In the genomic region with DNA sequence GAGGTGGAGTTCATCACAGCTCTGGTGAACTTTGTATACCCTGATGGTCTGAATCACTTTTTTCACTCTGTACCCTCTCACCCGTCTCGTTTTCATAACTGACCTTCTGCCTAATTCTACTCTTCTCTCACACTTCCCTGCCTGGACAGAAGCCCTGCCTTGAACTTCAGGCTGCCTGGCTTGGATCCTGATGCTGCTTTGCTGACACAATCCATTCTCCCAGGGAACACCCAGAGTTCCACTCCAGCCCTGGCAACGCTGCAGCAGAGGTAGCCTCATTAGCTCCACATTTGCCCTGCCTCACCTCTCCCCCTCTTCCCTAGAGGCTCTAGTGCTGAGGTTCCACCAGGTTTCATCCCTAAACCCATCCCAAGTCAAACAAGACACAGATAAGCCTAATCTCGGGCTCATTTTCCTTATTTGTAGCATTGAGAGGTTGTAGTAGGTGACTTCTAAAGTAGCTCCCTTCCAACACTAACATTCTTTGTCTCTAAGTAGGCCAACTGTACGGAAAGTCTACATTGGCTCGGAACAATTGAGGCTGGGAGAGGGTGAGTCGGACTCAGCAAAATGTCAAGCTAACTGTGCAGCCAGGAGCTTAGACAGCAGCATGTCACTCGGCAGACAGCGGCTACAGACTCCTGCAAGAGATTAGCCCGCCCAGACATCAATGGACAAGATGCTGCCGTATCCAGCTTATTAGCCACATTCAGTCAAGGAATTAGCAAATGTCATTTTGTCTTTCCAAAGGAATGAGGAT, we compare ENCODE assay signal across 8 mouse cellular contexts. TPM values are rescaled to one million over a fixed set of nuclear protein-coding genes. Genes with fewer than 3 reads are reported as not detected.
DNase-seq lines count a peak whose midpoint lies in the region; ATAC-seq and TF ChIP-seq lines count a peak whose summit lies in the region.

No protein-coding gene starts in this region.

- no peak overlapping the region for H3K9ac ChIP-seq in limb, embryonic 14.5 days (ENCODE audit: low read depth, low read length, severe bottlenecking)
- H3K9ac ChIP-seq in forebrain, embryonic 12.5 days: no peak overlapping the region

- peak overlapping the region; percentile 48; the same call in 1 of the 2 replicates for H3K27ac ChIP-seq in limb, embryonic 14.5 days (replicated peaks; ENCODE audit: low read depth, low read length)
- no peak overlapping the region for H3K27ac ChIP-seq in forebrain, embryonic 12.5 days

- intact Hi-C loops in left cerebral cortex, postnatal 14 days (cut with DNase I): no loop called here

- no peak overlapping the region for H3K4me2 ChIP-seq in limb, embryonic 14.5 days (replicated peaks; ENCODE audit: low read depth, low read length, severe bottlenecking)
- H3K4me2 ChIP-seq in forebrain, embryonic 12.5 days: no peak overlapping the region

- no peaks in the 10 kb centered on the region for H3K36me3 ChIP-seq in limb, embryonic 14.5 days (ENCODE audit: control insufficient read depth, insufficient read depth, low read length)
- H3K36me3 ChIP-seq in forebrain, embryonic 12.5 days (replicated peaks): no peaks in the 10 kb centered on the region

- no peaks in the 10 kb centered on the region for H3K9me3 ChIP-seq in limb, embryonic 14.5 days (ENCODE audit: control insufficient read depth, low read length)
- H3K9me3 ChIP-seq in forebrain, embryonic 12.5 days: no peaks in the 10 kb centered on the region

- peak; percentile 61 for DNase-seq in retina, postnatal 1 day
- DNase-seq in retina, embryonic 14.5 days (ENCODE audit: low spot score): no peak
- DNase-seq in heart, adult 8-10 months (ENCODE audit: low spot score): peak; percentile 63
- no peak for DNase-seq in limb, embryonic 14.5 days (ENCODE audit: low spot score)
- peak; percentile 54 for DNase-seq in testis, postnatal 10 days (ENCODE audit: low spot score)
- no peak for DNase-seq in ovary, postnatal 14 days (ENCODE audit: low spot score)
- DNase-seq in left cerebral cortex, postnatal 14 days (ENCODE audit: low spot score in 2 of 2): no peak

- no peak for ATAC-seq in limb, embryonic 14.5 days (ENCODE audit: low FRiP score, low read depth)
- ATAC-seq in forebrain, embryonic 12.5 days (ENCODE audit: low FRiP score): no peak

- no peak overlapping the region for H3K4me3 ChIP-seq in limb, embryonic 14.5 days (replicated peaks; ENCODE audit: low read length)
- H3K4me3 ChIP-seq in forebrain, embryonic 12.5 days (replicated peaks): no peak overlapping the region

- peaks cover 16% of the 10 kb centered on the region for H3K4me1 ChIP-seq in limb, embryonic 14.5 days (ENCODE audit: control insufficient read depth, insufficient read depth, low read length)
- H3K4me1 ChIP-seq in forebrain, embryonic 12.5 days: peaks cover 7% of the 10 kb centered on the region

- no peaks in the 10 kb centered on the region for H3K27me3 ChIP-seq in limb, embryonic 14.5 days (ENCODE audit: control insufficient read depth, insufficient read depth, low read length)
- H3K27me3 ChIP-seq in forebrain, embryonic 12.5 days: no peaks in the 10 kb centered on the region

- no peak for TF ChIP-seq POLR2A in limb, embryonic 14.5 days (IDR thresholded peaks at IDR 0.05; ENCODE audit: borderline replicate concordance, extremely low read depth, insufficient read depth, insufficient read length)

- WGBS in limb, embryonic 14.5 days: 66% methylated on average over 11 of the region's 11 CpGs
- 63% methylated on average over 11 of the region's 11 CpGs for WGBS in forebrain, embryonic 12.5 days

RNA-seq across cellular contexts. Expression of a gene that starts 60.0 kb away (rescaled TPM):
- 10 to 100 TPM; 20.6 to 29.7 (median 25.5) TPM for total RNA-seq in heart, adult 8-10 months (2022)
- polyA plus RNA-seq in limb, embryonic 14.5 days (2012; rRNA removed): 58.8 and 99.5 TPM in 2 replicates
- polyA plus RNA-seq in limb, embryonic 14.5 days (2014; fragmentation: Nextera tagmentation; extraction: Ambion mirVana): 62.8 and 73.0 TPM in 2 replicates
- 85.6 and 94.6 TPM in 2 replicates for polyA plus RNA-seq in forebrain, embryonic 12.5 days (2016; fragmentation: Nextera tagmentation; extraction: Ambion mirVana)
- total RNA-seq in left cerebral cortex, postnatal 14 days (2021): 10 to 100 TPM; 27.4 to 35.2 TPM

Comparison
In these comparisons a context has a peak if more than half of its experiments do, and no peak if none do; other contexts are left out.
1. DNase-seq: peak in retina, postnatal 1 day (single experiment), heart, adult 8-10 months (single experiment) and testis, postnatal 10 days (single experiment); none in retina, embryonic 14.5 days (single experiment), limb, embryonic 14.5 days (single experiment), ovary, postnatal 14 days (single experiment) and left cerebral cortex, postnatal 14 days (0 of 2).